Mouse (Mus musculus) MEL (cell line): ENCODE results near the gene Cetn3.

Experiments
- CHD2 ChIP-seq: IDR thresholded peaks from 2 replicates; pipeline ENCODE4 v1.6.1; 2011; ENCODE audit warnings: low read length, improper control_type of control experiment
- CTCF ChIP-seq, 3 experiments: IDR thresholded peaks in 2 of 3; conservative IDR thresholded peaks in 1 of 3; 2 replicates each; pipeline ENCODE4 v1.5.1; 2011 to 2012; ENCODE audit warnings: low read length in 3 of 3, low read depth in 2 of 3, mild to moderate bottlenecking in 2 of 3, improper control_type of control experiment in 1 of 3, inconsistent platforms in 1 of 3, mixed read lengths in 1 of 3, moderate library complexity in 1 of 3; ENCODE audit not compliant: control insufficient read depth in 1 of 3, insufficient read depth in 1 of 3, poor library complexity in 1 of 3, severe bottlenecking in 1 of 3
- EP300 ChIP-seq, 2 experiments: IDR thresholded peaks; 2 replicates each; pipeline ENCODE4 v1.6.1; 2011; ENCODE audit warnings: improper control_type of control experiment in 2 of 2, low read length in 2 of 2, low read depth in 1 of 2, mild to moderate bottlenecking in 1 of 2
- HCFC1 ChIP-seq: IDR thresholded peaks from 2 replicates; pipeline ENCODE4 v1.6.1; 2012; ENCODE audit warnings: low read depth, mild to moderate bottlenecking, inconsistent platforms, low read length, improper control_type of control experiment, moderate library complexity
- POLR2A ChIP-seq, 2 experiments: IDR thresholded peaks; 2 replicates each; pipeline ENCODE4 v1.6.1; 2011 to 2012; ENCODE audit warnings: low read length in 2 of 2, mild to moderate bottlenecking in 2 of 2, control low read depth in 1 of 2, improper control_type of control experiment in 1 of 2, low read depth in 1 of 2, moderate library complexity in 1 of 2; ENCODE audit not compliant: control insufficient read depth in 1 of 2, insufficient read depth in 1 of 2, poor library complexity in 1 of 2
- POLR2AphosphoS2 ChIP-seq: IDR thresholded peaks from 2 replicates; pipeline ENCODE4 v1.6.1; 2011; ENCODE audit warnings: low read length, improper control_type of control experiment
- USF2 ChIP-seq, 2 experiments: IDR thresholded peaks; 2 replicates each; pipeline ENCODE4 v1.6.1; 2011 to 2012; ENCODE audit warnings: improper control_type of control experiment in 2 of 2, low read length in 2 of 2, borderline replicate concordance in 1 of 2, inconsistent platforms in 1 of 2, low read depth in 1 of 2, mild to moderate bottlenecking in 1 of 2; ENCODE audit not compliant: insufficient read depth in 1 of 2
- ZKSCAN1 ChIP-seq: IDR thresholded peaks from 2 replicates; pipeline ENCODE4 v1.6.1; 2012; ENCODE audit warnings: low read depth, mild to moderate bottlenecking, inconsistent platforms, low read length, improper control_type of control experiment, moderate library complexity

- TF ChIP-seq CTCF (IDR thresholded peaks at IDR 0.05 in 2 of 3, conservative IDR thresholded peaks at IDR 0.05 in 1 of 3; ENCODE audit: control insufficient read depth in 1 of 3, insufficient read depth in 1 of 3, low read depth in 2 of 3, low read length in 3 of 3, poor library complexity in 1 of 3, severe bottlenecking in 1 of 3) (no peak), EP300 (IDR thresholded peaks at IDR 0.05; ENCODE audit: low read depth in 1 of 2, low read length in 2 of 2) (no peak), CHD2 (no peak), ZKSCAN1 (no peak), POLR2A (IDR thresholded peaks at IDR 0.05; ENCODE audit: control insufficient read depth in 1 of 2, insufficient read depth in 1 of 2, low read depth in 1 of 2, low read length in 2 of 2, poor library complexity in 1 of 2) (no peak), USF2 (IDR thresholded peaks at IDR 0.05; ENCODE audit: borderline replicate concordance in 1 of 2, insufficient read depth in 1 of 2, low read depth in 1 of 2, low read length in 2 of 2) (no peak), POLR2AphosphoS2 (no peak), HCFC1 (no peak)
Measured at GRCm38 (mm10) chr13:81755324-81755723, 27.6 kb upstream of the Cetn3 start.
